Mouse (Mus musculus) adrenal gland, adult 18-20 months (tissue): Measurements from ENCODE around the gene 9930111J21Rik2. TPM values are rescaled to one million over a fixed set of nuclear protein-coding genes. Genes with fewer than 3 reads are reported as not detected.
"Not testable (repeated sequence)": the region's sequence is repeated elsewhere in the genome, so short reads cannot be mapped to it uniquely, and the experiment has no call there.

ENCODE experiments used
- DNase-seq, 2 experiments: peaks; one replicate each; pipeline ENCODE4 v3.0.0; 2021 to 2022; ENCODE audit warnings: low spot score in 2 of 2
- total RNA-seq, 2 experiments: library from RNA; stranded (reverse); gene quantifications; 1 replicate in 1 of 2; 2 replicates in 1 of 2; pipeline ENCODE4 v1.2.3; 2021

9930111J21Rik2 gene
- total RNA-seq, 2 experiments from 2014 or later, result 3.2 to 6.1 TPM

DNA sequence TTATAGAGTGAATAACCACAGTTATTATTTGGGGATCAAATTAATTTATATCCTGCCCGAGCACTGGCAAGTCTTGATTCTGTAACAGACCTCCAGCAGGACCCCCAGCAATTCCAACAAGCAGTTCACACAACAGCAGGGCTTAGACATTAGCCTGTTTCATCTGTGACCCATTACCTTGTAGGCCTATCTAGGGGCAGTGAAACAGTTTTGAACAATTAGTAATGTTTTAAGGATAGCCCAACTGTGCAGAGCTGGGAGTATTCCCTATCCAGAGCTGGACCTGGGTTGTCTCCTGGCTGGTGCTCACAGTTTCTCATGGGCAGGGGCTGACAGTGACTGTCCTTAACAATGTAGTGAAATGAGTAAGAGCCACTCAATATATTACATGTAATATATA is 26.0 kb upstream of the 9930111J21Rik2 start:
- DNase-seq, result no peak

DNA sequence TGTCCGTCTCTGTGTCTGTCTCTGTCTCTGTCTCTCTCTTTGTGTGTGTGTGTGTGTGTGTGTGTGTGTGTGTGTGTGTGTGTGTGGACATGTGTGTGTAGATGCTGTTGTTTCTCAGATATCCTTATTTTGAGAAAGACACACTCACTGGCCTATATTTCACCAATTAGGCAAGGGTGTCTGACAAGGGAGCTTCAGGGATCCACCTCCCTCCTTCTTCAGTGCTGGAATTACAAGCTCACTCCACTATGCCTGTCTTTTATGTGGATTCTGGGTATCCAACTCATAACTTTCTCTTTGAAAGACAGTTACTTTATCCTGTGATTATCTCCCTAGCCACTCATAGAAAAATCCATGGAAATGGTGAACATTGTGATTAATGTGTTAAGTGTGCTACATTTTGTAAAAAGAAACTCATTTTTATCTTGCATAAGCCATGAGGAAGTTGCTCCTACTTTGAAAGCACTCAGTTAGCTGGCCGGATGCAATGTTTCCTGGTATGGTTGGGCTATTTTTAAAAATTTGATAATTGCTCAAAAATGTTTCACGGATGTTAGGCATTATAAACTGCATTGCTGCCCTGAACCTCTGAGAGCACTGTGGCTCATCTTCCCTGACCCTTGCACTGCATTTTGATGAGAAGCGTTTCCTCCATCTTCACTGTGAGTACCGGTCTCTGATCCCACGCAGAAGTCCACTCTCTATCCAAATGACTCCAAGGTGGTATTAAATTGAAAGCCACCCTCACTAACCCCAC is 25.1 kb upstream of the 9930111J21Rik2 start, which contains the start of gene Ifi47:
Gene Ifi47, plus strand, starts transcription at position 587 of the 757 bp plus-strand sequence.
- not testable (repeated sequence) for DNase-seq

DNA sequence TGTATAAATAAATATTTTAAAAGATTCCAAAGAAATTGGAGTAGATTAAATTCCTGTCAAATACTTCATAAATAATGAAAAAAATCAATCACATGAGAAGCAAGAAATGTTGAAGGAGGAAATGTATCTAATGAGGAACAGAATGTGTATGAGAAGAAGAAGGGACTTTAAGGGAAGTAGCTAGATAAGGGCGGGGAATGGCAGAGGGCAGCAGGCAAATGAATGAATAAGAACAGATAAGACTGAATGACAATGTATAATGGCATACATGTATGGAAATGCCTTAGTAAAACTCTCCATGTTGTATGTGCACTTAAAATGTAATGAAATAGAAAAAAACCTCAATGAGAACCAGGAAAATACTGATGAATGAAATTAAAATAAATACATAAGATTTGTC is 17.3 kb upstream of the 9930111J21Rik2 start:
- no peak for DNase-seq

DNA sequence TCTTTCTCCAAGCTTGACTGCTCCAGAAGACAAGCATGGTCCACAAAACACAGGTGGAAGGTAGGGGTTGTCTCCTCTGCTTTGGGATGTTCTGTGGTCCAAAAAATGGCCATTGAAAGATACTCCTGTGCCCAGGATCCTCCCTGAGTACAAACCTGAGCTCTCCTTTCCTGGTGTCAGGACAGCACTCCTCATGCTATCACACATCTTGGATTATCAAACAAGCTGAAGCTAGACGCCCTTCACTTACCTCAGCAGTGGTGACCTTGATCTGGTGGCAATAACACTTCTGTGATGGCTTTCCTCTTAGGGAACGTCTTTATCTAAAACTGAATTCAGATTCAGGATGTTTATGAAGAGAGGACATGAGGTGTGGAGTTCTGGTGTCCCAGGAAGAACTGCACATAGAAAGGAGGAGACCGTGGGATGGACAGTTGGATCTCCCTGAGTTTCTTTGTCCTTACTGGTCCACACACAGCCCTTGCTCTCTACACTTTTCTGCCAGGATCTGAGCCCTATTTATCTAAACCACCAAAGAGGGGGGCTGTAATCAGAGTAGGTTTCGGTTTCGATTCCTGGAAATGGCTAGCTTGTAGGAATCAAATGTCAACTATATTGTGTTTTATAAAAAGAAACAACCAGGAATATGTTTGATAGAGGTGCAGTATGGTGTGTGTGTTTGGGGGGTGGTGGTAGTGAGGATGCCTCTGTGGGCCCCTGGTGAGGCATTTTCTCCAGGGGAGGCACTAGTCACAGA is 12.8 kb upstream of the 9930111J21Rik2 start, which contains the start of gene Tgtp2:
Gene Tgtp2, minus strand, starts transcription at position 494 of the 757 bp plus-strand sequence.
- not testable (repeated sequence) for DNase-seq

DNA sequence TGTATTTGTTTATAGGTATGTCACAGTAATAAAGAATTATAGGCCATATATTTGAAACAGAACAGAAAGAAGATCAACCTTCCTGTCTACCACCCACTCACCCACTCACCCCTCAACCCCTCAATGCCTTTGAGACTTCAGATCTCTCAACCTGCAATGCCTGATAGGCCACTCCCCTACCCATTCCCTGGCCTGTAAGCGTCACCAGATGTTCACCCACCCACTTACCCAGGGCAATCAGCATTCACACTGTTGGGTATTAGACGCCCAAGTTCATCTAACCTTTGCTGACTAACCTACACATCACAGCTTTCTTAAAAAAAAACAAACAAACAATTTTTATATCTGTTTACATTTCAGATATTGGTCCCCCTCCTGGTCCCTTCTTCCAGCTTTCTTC is 10.8 kb upstream of the 9930111J21Rik2 start:
- DNase-seq, result not testable (repeated sequence)

DNA sequence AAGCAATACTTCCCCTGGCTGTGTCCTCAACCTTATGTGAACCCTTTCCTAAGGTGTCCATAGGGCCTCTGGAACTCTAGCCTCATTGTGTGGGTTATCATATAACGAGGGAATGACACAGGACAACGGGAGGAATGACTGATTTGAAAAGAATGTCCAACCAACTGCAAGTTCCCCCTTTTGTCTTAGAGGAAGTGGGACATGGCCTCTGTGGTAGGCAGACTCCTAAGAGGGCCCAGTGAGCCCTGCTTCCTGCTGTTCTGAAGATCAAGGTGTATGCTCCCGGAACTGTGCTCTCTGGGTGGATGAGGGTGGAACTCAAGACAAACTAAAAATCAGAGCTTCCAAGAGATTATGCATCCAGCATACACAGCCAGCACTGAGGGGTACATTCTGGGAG is 9.0 kb upstream of the 9930111J21Rik2 start:
- DNase-seq, result not testable (repeated sequence)

DNA sequence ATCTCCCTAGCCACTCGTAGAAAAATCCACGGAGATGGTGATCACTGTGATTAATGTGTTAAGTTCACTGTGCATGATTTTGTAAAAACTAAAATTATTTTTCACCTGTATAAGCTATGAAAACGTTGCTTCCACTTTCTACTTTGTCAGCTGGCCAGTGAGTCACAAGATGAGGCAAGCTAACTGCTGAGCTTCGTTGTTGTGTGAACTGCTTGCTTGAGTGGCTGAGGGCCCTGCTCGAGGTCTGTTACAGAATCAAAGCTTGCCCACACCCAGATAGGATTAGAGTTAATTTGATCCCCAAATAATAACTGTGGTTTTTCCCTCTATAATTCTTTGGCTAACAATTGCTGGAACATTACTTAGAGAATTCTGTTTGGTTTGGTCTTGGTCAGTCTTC is 852 bp upstream of the 9930111J21Rik2 start:
- not testable (repeated sequence) for DNase-seq

DNA sequence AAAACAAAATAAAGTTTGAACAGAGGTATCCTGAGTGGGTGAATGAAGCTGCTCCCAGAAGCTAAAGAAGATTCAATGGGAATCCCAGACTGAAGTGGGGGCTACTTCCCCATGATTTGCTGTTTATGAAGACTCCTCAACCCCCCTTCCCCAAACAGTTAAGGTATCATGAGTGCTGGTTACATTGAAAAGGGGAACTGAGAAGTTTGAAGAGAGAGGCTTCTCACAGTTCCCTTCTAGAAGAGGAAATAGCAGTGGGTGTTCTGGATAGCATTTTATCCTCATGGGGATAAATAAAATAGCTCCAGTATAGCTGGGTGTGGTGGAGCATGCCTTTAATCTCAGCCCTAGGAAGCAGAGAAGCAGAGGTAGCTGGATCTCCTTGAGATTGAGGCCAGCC is 978 bp downstream of the 9930111J21Rik2 start:
- DNase-seq, result not testable (repeated sequence)

DNA sequence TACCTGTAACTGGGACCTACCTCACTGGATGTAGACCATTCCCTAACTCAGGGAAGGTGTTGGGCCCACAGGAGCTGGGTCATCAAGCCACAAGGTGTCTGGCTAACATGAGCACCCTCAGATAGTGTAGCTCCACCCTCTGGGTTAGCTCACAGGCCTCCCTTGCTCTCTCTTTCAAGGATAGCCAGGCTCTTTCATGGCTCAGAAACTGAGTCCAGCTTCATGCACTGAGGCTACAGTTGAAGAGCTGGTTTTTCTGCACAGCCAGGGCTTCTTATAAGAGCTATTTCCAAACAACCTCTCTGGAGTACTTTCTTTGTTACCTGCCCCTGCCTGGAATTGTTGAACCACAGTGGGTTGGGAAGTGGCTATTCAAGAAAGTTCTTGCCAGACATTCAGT is 39.0 kb downstream of the 9930111J21Rik2 start:
- not testable (repeated sequence) for DNase-seq

DNA sequence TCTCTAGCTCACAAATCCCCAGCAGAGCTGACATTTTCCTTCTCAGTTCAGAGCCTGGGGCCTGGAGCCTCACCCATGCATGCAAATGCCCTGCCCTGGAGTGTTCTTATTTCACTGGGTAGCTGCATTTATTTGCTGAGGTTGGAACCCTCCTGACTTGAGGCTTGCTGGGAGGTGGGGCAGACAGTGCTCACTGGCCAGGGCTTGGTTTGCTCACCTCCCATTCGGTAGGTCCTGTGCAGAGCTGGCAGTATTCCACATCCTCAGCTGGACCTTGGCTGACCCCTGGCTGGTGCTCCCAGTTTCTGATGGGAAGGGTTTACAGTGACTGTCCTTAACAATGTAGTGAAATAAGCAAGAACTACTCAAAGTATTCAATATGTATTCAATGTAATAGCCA is 44.3 kb downstream of the 9930111J21Rik2 start:
- not testable (repeated sequence) for DNase-seq

DNA sequence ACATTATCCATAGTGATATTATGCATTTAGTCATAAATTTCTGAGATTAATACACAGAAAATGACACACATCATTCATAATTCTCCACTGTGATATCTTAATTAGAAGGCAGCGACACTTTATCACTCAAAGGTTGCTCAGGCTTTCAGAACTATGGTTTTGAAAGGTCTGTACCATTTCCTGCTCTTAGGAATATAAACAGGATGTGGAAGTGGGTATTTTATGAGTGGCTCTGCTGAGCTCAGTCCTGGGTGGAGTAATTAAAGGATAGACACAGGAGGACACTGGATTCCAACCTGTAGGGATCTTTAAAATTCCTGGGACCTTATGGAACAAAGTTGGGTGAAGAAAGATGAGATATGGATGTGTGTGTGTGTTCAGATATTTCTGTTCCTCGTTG is 44.7 kb downstream of the 9930111J21Rik2 start:
- DNase-seq, result not testable (repeated sequence)

DNA sequence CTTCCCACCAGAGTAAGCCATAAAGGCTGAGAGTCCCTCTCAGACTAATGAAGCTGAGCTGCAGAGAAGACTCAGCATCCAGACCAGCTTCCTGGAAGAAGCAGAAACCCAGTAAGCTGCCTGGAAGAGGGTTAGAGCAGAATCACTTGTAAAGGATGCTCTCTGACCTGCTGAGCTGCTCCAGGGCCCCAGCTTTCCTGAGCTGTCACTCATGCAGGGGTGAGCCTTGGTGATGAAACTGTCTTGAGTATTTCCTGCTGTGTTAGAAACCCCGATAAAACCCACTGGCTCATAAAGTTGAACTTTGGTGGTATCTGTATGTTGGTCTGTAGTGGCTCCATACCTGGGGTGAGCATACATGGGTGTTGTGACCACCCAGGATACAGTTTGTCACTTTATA is 50.6 kb downstream of the 9930111J21Rik2 start:
- not testable (repeated sequence) for DNase-seq

DNA sequence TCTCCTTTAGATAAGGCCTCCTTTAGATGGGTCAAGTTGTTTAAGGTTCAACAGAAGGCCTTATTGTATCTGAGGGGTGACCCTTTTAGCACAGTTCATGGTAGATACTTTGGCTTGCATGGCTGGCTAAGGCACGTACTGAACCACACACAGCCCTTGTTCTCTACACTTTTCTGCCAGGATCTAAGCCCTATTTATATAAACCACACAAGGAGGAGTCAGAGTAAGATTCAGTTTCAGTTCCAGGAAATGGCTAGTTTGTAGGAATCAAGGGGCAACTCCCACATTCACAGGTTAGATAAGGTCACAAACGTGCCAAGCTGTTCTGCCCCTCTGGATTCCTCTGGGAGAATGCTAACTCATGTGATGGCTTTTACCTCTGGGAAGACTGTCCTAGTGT is 57.0 kb downstream of the 9930111J21Rik2 start, which contains the start of gene Tgtp1:
Gene Tgtp1, minus strand, starts transcription at position 155 of the 400 bp plus-strand sequence.
- not testable (repeated sequence) for DNase-seq

DNA sequence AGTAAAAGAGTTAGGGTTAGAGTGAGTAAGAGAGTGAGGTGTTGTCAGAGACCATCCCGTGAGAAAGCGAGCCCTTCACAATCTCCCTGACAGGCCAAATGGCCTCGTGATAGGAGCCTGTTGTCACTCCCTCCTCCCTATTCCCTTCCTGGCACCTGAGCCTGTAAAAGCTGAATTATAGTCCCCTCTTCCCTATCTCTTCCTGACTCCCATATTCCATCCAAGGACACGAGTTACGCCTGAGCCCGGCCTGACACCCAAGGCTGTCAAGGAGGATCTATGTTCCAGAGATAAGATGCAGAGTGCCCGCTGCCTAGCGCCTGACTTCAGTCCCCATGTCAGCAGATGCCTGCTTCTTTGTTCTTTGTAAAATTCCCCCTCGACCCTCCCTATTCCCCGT is 57.7 kb downstream of the 9930111J21Rik2 start:
- DNase-seq, result not testable (repeated sequence)

DNA sequence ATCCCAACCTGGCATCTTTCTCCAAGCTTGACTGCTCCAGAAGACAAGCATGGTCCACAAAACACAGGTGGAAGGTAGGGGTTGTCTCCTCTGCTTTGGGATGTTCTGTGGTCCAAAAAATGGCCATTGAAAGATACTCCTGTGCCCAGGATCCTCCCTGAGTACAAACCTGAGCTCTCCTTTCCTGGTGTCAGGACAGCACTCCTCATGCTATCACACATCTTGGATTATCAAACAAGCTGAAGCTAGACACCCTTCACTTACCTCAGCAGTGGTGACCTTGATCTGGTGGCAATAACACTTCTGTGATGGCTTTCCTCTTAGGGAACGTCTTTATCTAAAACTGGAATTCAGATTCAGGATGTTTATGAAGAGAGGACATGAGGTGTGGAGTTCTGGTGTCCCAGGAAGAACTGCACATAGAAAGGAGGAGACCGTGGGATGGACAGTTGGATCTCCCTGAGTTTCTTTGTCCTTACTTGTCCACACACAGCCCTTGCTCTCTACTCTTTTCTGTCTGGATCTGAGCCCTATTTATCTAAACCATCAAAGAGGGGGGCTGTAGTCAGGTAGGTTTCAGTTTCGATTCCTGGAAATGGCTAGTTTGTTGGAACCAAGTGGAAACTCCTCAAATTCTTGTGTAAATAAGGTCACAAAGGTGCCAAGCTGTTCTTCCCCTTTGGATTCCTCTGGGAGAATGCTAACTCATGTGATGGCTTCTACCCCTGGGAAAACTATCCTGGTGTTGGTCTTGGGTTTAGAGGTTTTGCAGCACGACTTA is 59.1 kb downstream of the 9930111J21Rik2 start, which contains the start of gene Gm12185:
Gene Gm12185, minus strand, starts transcription at position 487 of the 781 bp plus-strand sequence.
- DNase-seq, result not testable (repeated sequence)

DNA sequence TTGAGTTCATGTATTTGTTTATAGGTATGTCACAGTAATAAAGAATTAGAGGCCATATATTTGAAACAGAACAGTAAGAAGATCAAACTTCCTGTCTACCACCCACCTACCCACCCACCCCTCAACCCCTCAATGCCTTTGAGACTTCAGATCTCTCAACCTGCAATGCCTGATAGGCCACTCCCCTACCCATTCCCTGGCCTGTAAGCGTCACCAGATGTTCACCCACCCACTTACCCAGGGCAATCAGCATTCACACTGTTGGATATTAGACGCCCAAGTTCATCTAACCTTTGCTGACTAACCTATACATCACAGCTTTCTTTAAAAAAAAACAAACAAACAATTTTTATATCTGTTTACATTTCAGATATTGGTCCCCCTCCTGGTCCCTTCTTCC is 61.1 kb downstream of the 9930111J21Rik2 start:
- DNase-seq, result not testable (repeated sequence)

DNA sequence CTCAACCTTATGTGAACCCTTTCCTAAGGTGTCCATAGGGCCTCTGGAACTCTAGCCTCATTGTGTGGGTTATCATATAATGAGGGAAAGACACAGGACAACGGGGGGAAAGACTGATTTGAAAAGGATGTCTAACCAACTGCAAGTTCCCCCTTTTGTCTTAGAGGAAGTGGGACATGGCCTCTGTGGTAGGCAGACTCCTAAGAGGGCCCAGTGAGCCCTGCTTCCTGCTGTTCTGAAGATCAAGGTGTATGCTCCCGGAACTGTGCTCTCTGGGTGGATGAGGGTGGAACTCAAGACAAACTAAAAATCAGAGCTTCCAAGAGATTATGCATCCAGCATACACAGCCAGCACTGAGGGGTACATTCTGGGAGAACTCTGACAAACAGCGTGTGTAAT is 62.8 kb downstream of the 9930111J21Rik2 start:
- not testable (repeated sequence) for DNase-seq

DNA sequence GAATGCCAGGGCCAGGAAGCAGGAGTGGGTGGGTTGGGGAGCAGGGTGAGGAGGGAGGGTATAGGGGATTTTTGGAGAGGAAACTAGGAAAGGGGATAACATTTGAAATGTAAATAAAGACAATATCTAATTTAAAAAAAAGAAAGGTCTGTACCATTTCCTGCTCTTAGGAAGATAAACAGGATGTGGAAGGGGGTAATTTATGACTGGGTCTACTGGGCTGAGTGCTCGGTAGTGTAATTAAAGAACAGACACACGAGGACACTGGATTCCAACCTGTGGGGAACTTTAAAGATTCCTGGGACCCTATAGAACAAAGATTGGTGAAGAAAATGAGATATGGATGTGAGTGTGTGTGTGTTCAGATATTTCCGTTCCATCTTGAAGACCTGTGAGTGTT is 68.2 kb downstream of the 9930111J21Rik2 start:
- DNase-seq, result not testable (repeated sequence)

DNA sequence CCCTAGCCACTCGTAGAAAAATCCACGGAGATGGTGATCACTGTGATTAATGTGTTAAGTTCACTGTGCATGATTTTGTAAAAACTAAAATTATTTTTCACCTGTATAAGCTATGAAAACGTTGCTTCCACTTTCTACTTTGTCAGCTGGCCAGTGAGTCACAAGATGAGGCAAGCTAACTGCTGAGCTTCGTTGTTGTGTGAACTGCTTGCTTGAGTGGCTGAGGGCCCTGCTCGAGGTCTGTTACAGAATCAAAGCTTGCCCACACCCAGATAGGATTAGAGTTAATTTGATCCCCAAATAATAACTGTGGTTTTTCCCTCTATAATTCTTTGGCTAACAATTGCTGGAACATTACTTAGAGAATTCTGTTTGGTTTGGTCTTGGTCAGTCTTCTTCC is 71.0 kb downstream of the 9930111J21Rik2 start:
- DNase-seq, result not testable (repeated sequence)

DNA sequence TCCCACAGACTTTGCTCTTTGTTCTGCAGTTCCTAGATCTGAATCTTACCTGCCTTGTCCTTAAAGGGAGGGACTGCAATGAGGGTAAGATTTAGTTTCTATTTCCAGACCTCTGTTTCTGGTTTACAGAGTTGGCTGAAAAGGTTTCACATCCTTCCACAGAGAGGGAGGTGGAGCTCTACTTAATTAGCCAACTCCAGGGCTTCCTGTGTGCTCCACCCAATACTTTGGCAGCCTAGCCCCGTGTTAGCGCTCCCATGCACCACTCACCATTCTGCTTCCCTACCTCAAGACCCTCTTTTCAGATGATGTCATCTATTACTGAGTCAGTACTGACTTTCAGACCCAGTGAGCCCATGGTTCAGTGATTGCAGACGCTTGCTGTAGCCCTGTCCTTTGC is 71.8 kb downstream of the 9930111J21Rik2 start, which contains the start of gene 9930111J21Rik1:
Gene 9930111J21Rik1, minus strand, starts transcription at position 148 of the 400 bp plus-strand sequence.
- not testable (repeated sequence) for DNase-seq
